Mouse (Mus musculus) liver, embryonic 15.5 days (tissue): ENCODE data around the gene Sun3. TPM values are rescaled to one million over a fixed set of nuclear protein-coding genes. Genes with fewer than 3 reads are reported as not detected.

ENCODE experiments used
- ATAC-seq: fragments of 200-750 bp; cut with Nextera tagmentation; 2 replicates; pipeline ENCODE4 v1.8.0; 2017; ENCODE audit warnings: moderate number of reproducible peaks, mild to moderate bottlenecking, moderate library complexity; ENCODE audit not compliant: insufficient read depth
- H3K27ac ChIP-seq: fragments of 300-500 bp; sonication (generic); replicated peaks from 2 replicates; pipeline ENCODE4 v1.5.1; 2015; ENCODE audit warnings: mild to moderate bottlenecking, inconsistent platforms
- H3K27me3 ChIP-seq: fragments of 300-500 bp; sonication (generic); 2 replicates; pipeline ENCODE4 v1.6.1; 2015; ENCODE audit warnings: mild to moderate bottlenecking, inconsistent platforms
- H3K36me3 ChIP-seq: fragments of 300-500 bp; sonication (generic); replicated peaks from 2 replicates; pipeline ENCODE4 v1.6.1; 2015; ENCODE audit warnings: moderate library complexity, mild to moderate bottlenecking, inconsistent platforms
- H3K4me1 ChIP-seq: fragments of 300-500 bp; sonication (generic); replicated peaks from 2 replicates; pipeline ENCODE4 v1.6.1; 2015; ENCODE audit warnings: inconsistent platforms
- H3K4me2 ChIP-seq: fragments of 300-500 bp; sonication (generic); 2 replicates; pipeline ENCODE4 v1.6.1; 2015; ENCODE audit warnings: moderate library complexity, mild to moderate bottlenecking, inconsistent platforms
- H3K4me3 ChIP-seq: fragments of 300-500 bp; sonication (generic); replicated peaks from 2 replicates; pipeline ENCODE4 v1.5.1; 2015; ENCODE audit warnings: mild to moderate bottlenecking, inconsistent platforms
- H3K9ac ChIP-seq: fragments of 300-500 bp; sonication (generic); 2 replicates; pipeline ENCODE4 v1.6.1; 2015; ENCODE audit warnings: moderate library complexity, mild to moderate bottlenecking, inconsistent platforms
- H3K9me3 ChIP-seq: fragments of 300-500 bp; sonication (generic); replicated peaks from 2 replicates; pipeline ENCODE4 v1.6.1; 2016; ENCODE audit warnings: inconsistent platforms
- WGBS: fragments of 180-500 bp; shearing (Covaris S2); methylation state at CpG from one replicate; pipeline ENCODE4 v1.1.7; 2015; ENCODE audit warnings: mixed read lengths; ENCODE audit not compliant: insufficient replicate concordance; 5-methylcytosine and 5-hydroxymethylcytosine counted together
- polyA plus RNA-seq: library from polyadenylated mRNA; unstranded; fragments of >200 nt; fragmentation: Nextera tagmentation; extraction: Ambion mirVana; gene quantifications from 2 replicates; pipeline ENCODE4 v1.2.1, GENCODE M21; 2015

Sun3 gene
- not detected in 2 replicates for polyA plus RNA-seq

DNA sequence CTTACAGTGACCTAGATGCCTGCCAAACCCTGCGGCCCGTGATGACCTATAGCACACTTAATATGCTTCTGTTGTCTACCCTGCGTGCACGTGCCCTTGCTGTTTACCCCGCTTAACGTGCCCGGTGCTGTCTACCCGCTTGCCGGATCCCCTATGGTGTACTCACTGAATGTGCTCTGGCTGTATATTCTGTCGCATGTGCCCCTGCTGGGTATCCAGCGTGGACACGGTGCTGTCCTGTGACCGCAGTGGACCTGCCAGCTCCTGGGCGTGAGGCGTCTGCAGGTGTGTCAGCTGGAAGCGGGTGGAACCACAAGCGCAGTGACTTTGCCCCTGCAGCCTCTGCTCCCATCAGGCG is at the start of gene Sun3:
Gene Sun3, minus strand, starts transcription at position 289 of the 358 bp plus-strand sequence.
- no peak within 1 kb of the TSS for H3K9ac ChIP-seq
- peak; percentile 53 for ATAC-seq
- H3K36me3 ChIP-seq: no peaks in the 10 kb centered on the region
- peak within 1 kb of the TSS; percentile 79 for H3K4me2 ChIP-seq
- peak within 1 kb of the TSS; percentile 51 for H3K4me3 ChIP-seq
- no peak within 1 kb of the TSS for H3K27ac ChIP-seq
- H3K27me3 ChIP-seq: peaks cover 20% of the 10 kb centered on the region
- no peaks in the 10 kb centered on the region for H3K9me3 ChIP-seq
- under 1% methylated on average over 18 of the region's 18 CpGs for WGBS
- H3K4me1 ChIP-seq: peaks cover 10% of the 10 kb centered on the region

DNA sequence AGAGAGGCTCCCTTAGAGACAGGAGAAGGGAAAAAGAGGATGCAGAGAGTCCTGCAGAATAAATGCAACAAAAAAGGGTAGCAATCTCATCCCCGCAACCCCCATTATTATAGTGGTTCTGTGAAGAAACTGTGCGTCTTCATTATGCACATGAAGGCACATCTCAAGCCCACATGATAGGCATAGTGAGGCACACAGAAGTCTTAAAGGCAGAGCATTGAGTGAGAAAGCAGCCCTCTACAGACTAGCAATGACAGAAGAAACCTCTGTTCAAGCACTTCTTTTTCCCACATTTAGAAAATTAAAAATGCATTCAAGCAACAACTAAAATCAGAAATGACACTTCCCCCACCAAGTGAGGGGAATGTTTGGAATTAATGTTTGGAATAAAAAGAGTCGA is 27.7 kb upstream of the Sun3 start:
- no peaks in the 10 kb centered on the region for H3K4me1 ChIP-seq
- no peak overlapping the region for H3K27ac ChIP-seq
- no peaks in the 10 kb centered on the region for H3K36me3 ChIP-seq
- no peak for ATAC-seq
- H3K4me3 ChIP-seq: no peak overlapping the region
- no peaks in the 10 kb centered on the region for H3K9me3 ChIP-seq
- H3K4me2 ChIP-seq: no peak overlapping the region
- H3K9ac ChIP-seq: no peak overlapping the region
- H3K27me3 ChIP-seq: no peaks in the 10 kb centered on the region
- 60% methylated on average over 3 of the region's 3 CpGs for WGBS

DNA sequence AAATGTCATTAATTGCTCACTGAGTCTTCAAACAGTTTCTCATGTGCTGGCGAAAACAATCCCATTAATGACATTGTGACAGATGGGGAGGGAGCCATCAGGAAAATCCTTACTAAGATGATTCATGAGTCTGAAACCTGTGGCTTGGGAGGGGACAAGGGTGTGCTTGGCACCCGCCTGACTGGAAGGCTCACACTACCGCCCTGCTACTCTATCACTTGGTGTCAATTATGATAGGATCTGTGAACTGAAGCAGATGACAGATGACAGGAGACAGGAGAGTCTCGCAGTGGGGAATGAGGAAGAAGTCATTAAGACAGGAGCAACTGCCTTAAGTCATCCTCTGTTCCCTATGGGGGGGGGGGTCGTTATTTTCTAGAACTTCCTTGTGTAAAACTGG is 11.7 kb upstream of the Sun3 start:
- no peak for ATAC-seq
- WGBS: 23% methylated on average over 5 of the region's 5 CpGs
- Histone ChIP-seq H3K4me2 (no peak overlapping the region), H3K9ac (no peak overlapping the region), H3K4me1 (no peaks in the 10 kb centered on the region), H3K27ac (no peak overlapping the region), H3K9me3 (no peaks in the 10 kb centered on the region), H3K4me3 (no peak overlapping the region), H3K27me3 (no peaks in the 10 kb centered on the region), H3K36me3 (no peaks in the 10 kb centered on the region)

DNA sequence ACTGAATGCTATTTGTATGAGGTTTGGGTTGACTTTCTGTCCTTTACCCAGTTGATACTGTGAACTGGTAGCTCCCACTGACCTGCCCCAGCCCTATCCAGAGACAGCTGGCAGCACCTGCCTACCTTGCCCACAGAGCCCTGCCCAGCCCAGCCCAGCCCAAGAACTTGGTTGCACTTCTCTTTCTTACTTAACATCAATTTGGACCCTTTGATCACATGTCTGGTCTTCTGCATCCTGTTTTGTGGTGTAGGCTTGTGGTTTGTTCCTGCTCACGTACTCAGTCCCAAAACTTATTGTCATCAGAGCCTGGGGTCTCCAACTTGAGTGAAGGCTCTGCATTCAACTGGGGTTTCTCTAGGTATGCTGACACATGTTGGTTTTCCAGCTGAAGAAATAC is 11.2 kb upstream of the Sun3 start:
- Histone ChIP-seq H3K9ac (no peak overlapping the region), H3K4me3 (no peak overlapping the region), H3K27me3 (no peaks in the 10 kb centered on the region), H3K9me3 (no peaks in the 10 kb centered on the region), H3K4me2 (no peak overlapping the region), H3K36me3 (no peaks in the 10 kb centered on the region), H3K27ac (no peak overlapping the region), H3K4me1 (no peaks in the 10 kb centered on the region)
- ATAC-seq: no peak
- 27% methylated on average over 1 of the region's 1 CpGs for WGBS

DNA sequence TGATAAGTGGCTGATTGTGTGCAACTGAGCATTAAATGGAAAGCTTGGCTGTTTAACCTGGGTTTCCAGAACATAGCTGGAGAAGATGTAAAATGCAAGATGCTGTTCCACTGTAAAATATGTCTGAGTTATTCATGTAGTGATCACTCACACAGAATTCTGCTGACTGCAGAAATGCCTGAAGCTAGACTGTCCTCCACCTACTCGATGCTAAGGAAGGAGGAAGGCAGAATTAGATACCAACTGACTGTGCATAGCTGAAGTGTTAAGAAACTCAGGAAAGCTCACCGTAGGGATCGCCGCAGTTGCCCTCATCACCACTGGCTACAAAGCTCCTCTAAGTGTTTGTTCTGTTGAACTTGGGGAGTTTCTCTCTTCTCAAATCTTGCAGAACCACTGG is 8.9 kb upstream of the Sun3 start:
- Histone ChIP-seq H3K9ac (no peak overlapping the region), H3K4me3 (no peak overlapping the region), H3K36me3 (no peaks in the 10 kb centered on the region), H3K27me3 (no peaks in the 10 kb centered on the region), H3K4me2 (no peak overlapping the region), H3K27ac (no peak overlapping the region), H3K9me3 (no peaks in the 10 kb centered on the region), H3K4me1 (no peaks in the 10 kb centered on the region)
- 73% methylated on average over 4 of the region's 4 CpGs for WGBS
- ATAC-seq: no peak

DNA sequence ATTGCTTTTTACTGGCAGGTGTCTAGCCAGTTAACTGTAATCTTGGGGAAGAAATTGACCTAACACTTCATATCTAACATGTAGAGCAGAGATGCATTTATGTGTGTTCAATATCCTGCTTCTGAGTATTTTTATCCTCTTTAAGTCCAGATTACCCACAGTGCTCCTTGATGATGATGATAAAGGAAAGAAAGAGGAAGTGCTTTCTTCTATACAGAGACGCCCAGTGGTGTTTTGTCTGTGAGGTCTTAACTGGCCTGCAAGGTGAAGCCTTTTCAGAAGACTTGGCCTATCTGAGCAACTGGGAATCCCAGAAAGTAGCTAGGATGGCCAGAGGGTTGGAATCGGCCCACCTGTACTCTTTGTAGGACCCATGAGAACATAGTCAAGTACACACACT is 8.1 kb upstream of the Sun3 start:
- no peaks in the 10 kb centered on the region for H3K27me3 ChIP-seq
- H3K9me3 ChIP-seq: no peaks in the 10 kb centered on the region
- no peak overlapping the region for H3K4me2 ChIP-seq
- ATAC-seq: no peak
- WGBS: 40% methylated on average over 2 of the region's 2 CpGs
- no peak overlapping the region for H3K27ac ChIP-seq
- H3K36me3 ChIP-seq: no peaks in the 10 kb centered on the region
- no peak overlapping the region for H3K4me3 ChIP-seq
- no peaks in the 10 kb centered on the region for H3K4me1 ChIP-seq
- no peak overlapping the region for H3K9ac ChIP-seq

DNA sequence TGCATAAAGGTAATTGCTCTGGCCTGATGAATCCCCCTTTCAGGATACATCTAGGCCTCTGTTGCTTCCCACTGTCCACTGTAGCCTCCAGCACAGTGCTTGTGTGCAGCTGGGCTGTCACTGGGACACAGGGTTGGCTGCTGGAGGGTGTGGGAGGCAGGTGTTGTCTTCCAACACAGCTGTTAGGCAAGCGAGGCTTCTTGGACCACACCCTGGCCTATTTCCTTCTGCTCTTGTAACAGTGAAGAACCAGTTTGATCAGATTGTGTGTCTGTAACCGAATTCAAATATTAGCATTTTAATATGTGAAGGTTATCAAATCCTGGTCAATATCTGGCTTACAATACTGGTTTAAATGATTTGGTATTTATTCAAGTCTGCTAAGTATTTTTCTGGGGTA is 3.1 kb upstream of the Sun3 start:
- H3K27me3 ChIP-seq: peaks cover 20% of the 10 kb centered on the region
- H3K9ac ChIP-seq: no peak overlapping the region
- no peaks in the 10 kb centered on the region for H3K9me3 ChIP-seq
- no peak for ATAC-seq
- WGBS: 18% methylated on average over 2 of the region's 2 CpGs
- H3K27ac ChIP-seq: no peak overlapping the region
- no peak overlapping the region for H3K4me3 ChIP-seq
- H3K4me1 ChIP-seq: peaks cover 10% of the 10 kb centered on the region
- no peaks in the 10 kb centered on the region for H3K36me3 ChIP-seq
- H3K4me2 ChIP-seq: no peak overlapping the region

DNA sequence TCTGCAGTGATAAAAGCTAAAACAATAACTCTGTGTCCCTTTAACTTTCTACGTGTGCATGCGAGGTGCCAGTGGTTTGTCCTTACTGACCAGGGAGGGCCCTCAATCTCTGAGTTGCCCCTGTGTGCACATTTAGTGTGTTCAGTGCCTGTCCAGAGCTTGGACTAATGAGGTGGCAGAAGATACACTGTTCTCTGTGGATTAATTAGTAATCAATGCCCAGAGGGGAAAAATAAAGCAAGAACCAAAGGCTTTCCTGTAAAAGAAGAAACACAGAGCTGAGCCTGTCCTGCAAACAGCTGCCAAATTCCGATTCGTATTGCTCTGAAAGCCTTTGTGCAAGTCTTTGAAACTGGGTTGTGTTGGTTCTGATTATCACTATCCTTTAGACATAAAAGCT is 1.4 kb upstream of the Sun3 start:
- Histone ChIP-seq H3K4me2 (no peak overlapping the region), H3K9ac (no peak overlapping the region), H3K4me1 (peaks cover 10% of the 10 kb centered on the region), H3K27me3 (peaks cover 20% of the 10 kb centered on the region), H3K9me3 (no peaks in the 10 kb centered on the region), H3K36me3 (no peaks in the 10 kb centered on the region), H3K4me3 (no peak overlapping the region), H3K27ac (no peak overlapping the region)
- 73% methylated on average over 4 of the region's 4 CpGs for WGBS
- ATAC-seq: no peak

DNA sequence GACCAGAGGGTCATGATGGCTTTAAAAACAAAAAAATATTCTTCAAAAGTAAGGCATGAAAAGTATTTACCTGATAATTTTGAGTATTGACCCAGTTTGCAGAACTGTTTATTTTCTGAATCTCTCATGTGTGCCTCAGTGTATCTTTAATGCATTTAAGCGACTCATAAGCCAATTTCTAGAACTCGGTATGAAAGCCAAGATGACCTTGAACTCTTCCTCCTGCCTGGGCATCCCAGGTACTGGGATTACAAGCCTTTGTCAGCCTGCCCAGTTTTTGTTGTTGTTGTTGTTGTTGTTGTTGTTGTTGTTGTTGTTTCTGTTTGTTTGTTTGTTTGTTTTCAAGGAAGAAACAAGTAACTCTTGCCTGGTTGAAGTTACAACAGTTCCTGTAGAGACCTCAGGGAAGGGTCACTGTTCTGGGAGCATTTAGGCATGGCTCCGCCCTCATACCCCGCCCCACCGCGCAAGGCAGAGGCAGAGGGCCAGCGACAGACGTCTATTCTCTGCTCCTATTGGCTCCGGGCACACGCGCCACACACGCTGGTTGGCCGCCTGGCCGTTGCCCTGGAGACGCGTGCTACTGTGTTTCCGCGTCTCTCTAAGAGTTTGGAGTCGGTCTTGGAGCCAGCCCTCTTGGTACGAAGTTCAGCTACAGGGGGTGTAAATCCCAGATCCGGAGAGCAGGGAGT is 634 bp downstream of the Sun3 start, which contains the start of gene Gm11992:
Gene Gm11992, plus strand, starts transcription at position 584 of the 692 bp plus-strand sequence.
- Histone ChIP-seq H3K9me3 (no peaks in the 10 kb centered on the region), H3K4me1 (peaks cover 10% of the 10 kb centered on the region), H3K27me3 (peaks cover 20% of the 10 kb centered on the region), H3K27ac (no peak within 1 kb of the TSS), H3K9ac (no peak within 1 kb of the TSS), H3K36me3 (no peaks in the 10 kb centered on the region), H3K4me3 (peak within 1 kb of the TSS; percentile 51), H3K4me2 (peak within 1 kb of the TSS; percentile 79)
- peak; percentile 95 for ATAC-seq
- 3% methylated on average over 21 of the region's 21 CpGs for WGBS

DNA sequence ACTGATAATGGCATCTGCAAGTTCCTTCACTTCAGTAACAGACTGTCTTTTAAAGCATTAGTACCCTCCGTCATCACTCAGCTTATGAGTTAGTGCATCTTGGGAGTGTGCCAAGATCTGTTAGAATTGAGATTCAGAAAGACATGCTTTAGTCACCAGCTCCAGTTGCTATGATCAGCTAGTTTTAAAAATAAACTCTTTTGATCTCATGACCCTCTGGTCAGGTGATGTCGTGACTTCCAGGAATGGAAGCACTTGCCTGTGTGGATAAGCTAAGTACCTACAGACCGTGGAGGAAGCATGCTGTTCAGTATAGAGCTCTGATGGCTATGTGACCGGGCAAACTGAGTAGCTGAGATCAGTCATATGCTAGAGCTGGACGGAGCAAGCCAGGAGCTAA is 1.7 kb downstream of the Sun3 start:
- 69% methylated on average over 5 of the region's 5 CpGs for WGBS
- Histone ChIP-seq H3K4me3 (no peak overlapping the region), H3K4me1 (peaks cover 10% of the 10 kb centered on the region), H3K9ac (no peak overlapping the region), H3K9me3 (no peaks in the 10 kb centered on the region), H3K27me3 (peaks cover 20% of the 10 kb centered on the region), H3K36me3 (no peaks in the 10 kb centered on the region), H3K27ac (no peak overlapping the region), H3K4me2 (no peak overlapping the region)
- no peak for ATAC-seq

DNA sequence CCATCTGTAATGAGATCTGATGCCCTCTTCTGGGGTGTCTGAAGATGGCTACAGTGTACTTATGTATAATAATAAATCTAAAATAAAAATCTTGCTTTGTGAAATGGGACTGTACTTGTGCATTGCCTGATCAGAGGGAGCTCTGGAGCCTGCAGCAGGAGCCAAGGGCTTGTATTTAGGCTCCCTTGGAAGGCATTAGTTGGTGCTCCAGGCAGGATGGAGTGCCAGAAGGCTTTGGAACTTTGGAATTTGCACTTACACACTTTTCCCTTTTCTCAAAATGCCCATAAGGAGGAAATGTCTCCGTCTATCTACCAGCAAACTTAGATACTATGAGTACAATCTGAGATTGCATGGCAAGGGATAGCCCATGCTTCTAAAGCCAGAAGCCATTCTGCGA is 2.2 kb downstream of the Sun3 start:
- no peak overlapping the region for H3K4me3 ChIP-seq
- peaks cover 10% of the 10 kb centered on the region for H3K4me1 ChIP-seq
- H3K9ac ChIP-seq: no peak overlapping the region
- peaks cover 20% of the 10 kb centered on the region for H3K27me3 ChIP-seq
- no peaks in the 10 kb centered on the region for H3K36me3 ChIP-seq
- H3K4me2 ChIP-seq: no peak overlapping the region
- H3K27ac ChIP-seq: no peak overlapping the region
- 67% methylated on average over 2 of the region's 2 CpGs for WGBS
- ATAC-seq: no peak
- H3K9me3 ChIP-seq: no peaks in the 10 kb centered on the region

DNA sequence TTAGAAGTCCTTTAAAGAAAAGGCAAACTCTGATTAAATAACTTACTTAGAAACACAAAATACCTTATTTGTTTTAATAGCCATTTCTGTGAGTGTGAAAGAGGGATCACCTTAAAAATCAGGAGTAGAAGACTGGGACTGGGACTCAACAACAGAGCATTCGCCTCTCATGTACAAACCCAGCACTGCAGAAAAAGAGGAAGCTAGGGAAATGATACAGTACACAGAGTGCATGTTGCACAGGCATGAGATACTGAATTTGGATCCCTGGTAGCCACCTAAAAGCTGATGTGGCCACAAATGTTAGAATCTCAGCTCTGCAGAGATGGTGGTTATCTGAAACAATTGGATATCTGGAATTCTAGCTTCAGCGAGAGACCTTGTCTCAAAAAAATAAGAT is 17.3 kb downstream of the Sun3 start:
- no peak overlapping the region for H3K27ac ChIP-seq
- no peak overlapping the region for H3K9ac ChIP-seq
- no peaks in the 10 kb centered on the region for H3K36me3 ChIP-seq
- H3K4me2 ChIP-seq: no peak overlapping the region
- H3K27me3 ChIP-seq: no peaks in the 10 kb centered on the region
- ATAC-seq: no peak
- no peaks in the 10 kb centered on the region for H3K4me1 ChIP-seq
- no peaks in the 10 kb centered on the region for H3K9me3 ChIP-seq
- 35% methylated on average over 2 of the region's 2 CpGs for WGBS
- no peak overlapping the region for H3K4me3 ChIP-seq
